Mouse (Mus musculus) cortical plate, adult 2 months (tissue): ENCODE data around the gene Cdh22. TPM values are rescaled to one million over a fixed set of nuclear protein-coding genes. Genes with fewer than 3 reads are reported as not detected.

Experiments used
- H3K27ac ChIP-seq: fragments of 200-500 bp; 2 replicates; pipeline ENCODE4 v1.5.1; 2012; ENCODE audit warnings: low read length, control low read depth, inconsistent platforms; ENCODE audit not compliant: insufficient read depth
- H3K4me1 ChIP-seq: fragments of 200-500 bp; 2 replicates; pipeline ENCODE4 v1.6.1; 2011; ENCODE audit warnings: low read length; ENCODE audit not compliant: control insufficient read depth, insufficient read depth
- H3K4me3 ChIP-seq: fragments of 200-500 bp; 2 replicates; pipeline ENCODE4 v1.5.1; 2011; ENCODE audit warnings: mild to moderate bottlenecking, low read length, control low read depth; ENCODE audit not compliant: insufficient read depth
- CTCF ChIP-seq: fragments of 200-500 bp; IDR thresholded peaks from 2 replicates; pipeline ENCODE4 v1.5.1; 2011; ENCODE audit warnings: mild to moderate bottlenecking, control low read depth, low read length; ENCODE audit not compliant: insufficient read depth; ENCODE audit errors: extremely low read depth
- POLR2A ChIP-seq: fragments of 200-500 bp; IDR thresholded peaks from 2 replicates; pipeline ENCODE4 v1.6.1; 2011; ENCODE audit warnings: mild to moderate bottlenecking, low read length, control low read depth; ENCODE audit not compliant: insufficient read depth; ENCODE audit errors: extremely low read depth
- polyA plus RNA-seq: library from polyadenylated mRNA; depleted of rRNA; stranded (reverse); fragments of >200 nt; gene quantifications from 2 replicates; pipeline ENCODE4 v1.2.3, GENCODE M21; 2012

Gene Cdh22
- polyA plus RNA-seq, 1 experiment: 22.8 TPM

- no peak overlapping the region for H3K27ac ChIP-seq
Observed at GRCm38 (mm10) chr2:165253269-165253668, 18.6 kb upstream of the Cdh22 start.

GRCm38 (mm10) chr2:165252801-165253200 is 18.1 kb upstream of the Cdh22 start:
- Histone ChIP-seq H3K4me1 (peaks cover 1% of the 10 kb centered on the region; the same call in 1 of the 2 replicates), H3K4me3 (no peak overlapping the region), H3K27ac (no peak overlapping the region)
- TF ChIP-seq POLR2A (no peak), CTCF (no peak)

More at GRCm38 (mm10) chr2:165253269-165253668, 18.6 kb upstream of the Cdh22 start:
- Histone ChIP-seq H3K4me1 (peaks cover 1% of the 10 kb centered on the region; the same call in 1 of the 2 replicates), H3K4me3 (no peak overlapping the region)
- TF ChIP-seq CTCF: no peak
- TF ChIP-seq POLR2A: no peak

GRCm38 (mm10) chr2:165252381-165252780 is 17.7 kb upstream of the Cdh22 start:
- TF ChIP-seq CTCF (no peak), POLR2A (no peak)
- Histone ChIP-seq H3K4me3 (no peak overlapping the region), H3K4me1 (no peaks in the 10 kb centered on the region), H3K27ac (no peak overlapping the region)

GRCm38 (mm10) chr2:165250903-165251302 is 16.2 kb upstream of the Cdh22 start:
- Histone ChIP-seq H3K4me3 (no peak overlapping the region), H3K4me1 (no peaks in the 10 kb centered on the region), H3K27ac (no peak overlapping the region)
- TF ChIP-seq POLR2A (no peak), CTCF (no peak)

GRCm38 (mm10) chr2:165248967-165249366 is 14.3 kb upstream of the Cdh22 start:
- no peak for TF ChIP-seq POLR2A
- TF ChIP-seq CTCF: no peak
- no peak overlapping the region for H3K4me3 ChIP-seq
- no peaks in the 10 kb centered on the region for H3K4me1 ChIP-seq
- no peak overlapping the region for H3K27ac ChIP-seq

GRCm38 (mm10) chr2:165246349-165246748 is 11.7 kb upstream of the Cdh22 start:
- TF ChIP-seq POLR2A (no peak), CTCF (no peak)
- H3K27ac ChIP-seq: no peak overlapping the region
- no peaks in the 10 kb centered on the region for H3K4me1 ChIP-seq

GRCm38 (mm10) chr2:165243122-165243720 is 8.6 kb upstream of the Cdh22 start:
- TF ChIP-seq POLR2A: no peak
- no peak for TF ChIP-seq CTCF
- H3K27ac ChIP-seq: no peak overlapping the region

More at GRCm38 (mm10) chr2:165246349-165246748, 11.7 kb upstream of the Cdh22 start:
- no peak overlapping the region for H3K4me3 ChIP-seq

GRCm38 (mm10) chr2:165242575-165242974 is 7.9 kb upstream of the Cdh22 start:
- Histone ChIP-seq H3K27ac (no peak overlapping the region), H3K4me3 (no peak overlapping the region), H3K4me1 (peaks cover 2% of the 10 kb centered on the region; the same call in 1 of the 2 replicates)
- TF ChIP-seq POLR2A: no peak
- TF ChIP-seq CTCF: no peak

More at GRCm38 (mm10) chr2:165243122-165243720, 8.6 kb upstream of the Cdh22 start:
- no peak overlapping the region for H3K4me3 ChIP-seq
- peaks cover 2% of the 10 kb centered on the region; the same call in 1 of the 2 replicates for H3K4me1 ChIP-seq

GRCm38 (mm10) chr2:165241786-165242185 is 7.1 kb upstream of the Cdh22 start:
- TF ChIP-seq CTCF (no peak), POLR2A (no peak)
- H3K4me1 ChIP-seq: peaks cover 2% of the 10 kb centered on the region; the same call in 1 of the 2 replicates
- no peak overlapping the region for H3K4me3 ChIP-seq
- no peak overlapping the region for H3K27ac ChIP-seq

GRCm38 (mm10) chr2:165240371-165240770 is 5.7 kb upstream of the Cdh22 start:
- H3K4me1 ChIP-seq: peaks cover 2% of the 10 kb centered on the region; the same call in 1 of the 2 replicates
- no peak overlapping the region for H3K4me3 ChIP-seq
- no peak overlapping the region for H3K27ac ChIP-seq
- TF ChIP-seq CTCF (no peak), POLR2A (no peak)
